Mouse (Mus musculus) liver, embryonic 14.5 days (tissue): ENCODE data around the gene Rimbp2. TPM values are rescaled to one million over a fixed set of nuclear protein-coding genes. Genes with fewer than 3 reads are reported as not detected.

Source experiments
- ATAC-seq: fragments of 200-750 bp; cut with Nextera tagmentation; 2 replicates; pipeline ENCODE4 v1.8.0; 2017; ENCODE audit warnings: moderate number of reproducible peaks, mild to moderate bottlenecking, moderate library complexity; ENCODE audit not compliant: insufficient read depth
- DNase-seq, 3 experiments: peaks; one replicate each; pipeline ENCODE4 v3.0.0-alpha.2; 2012 to 2013; ENCODE audit warnings: low read depth in 3 of 3, low spot score in 3 of 3
- H3K27ac ChIP-seq: fragments of 300-500 bp; sonication (generic); 2 replicates; pipeline ENCODE4 v1.5.1; 2014; ENCODE audit warnings: moderate library complexity, mild to moderate bottlenecking, control low read depth, inconsistent platforms
- H3K27me3 ChIP-seq: fragments of 300-500 bp; sonication (generic); 2 replicates; pipeline ENCODE4 v1.6.1; 2014; ENCODE audit warnings: mild to moderate bottlenecking, low read length, moderate library complexity; ENCODE audit not compliant: control insufficient read depth, insufficient read depth
- H3K36me3 ChIP-seq: fragments of 300-500 bp; sonication (generic); replicated peaks from 2 replicates; pipeline ENCODE4 v1.6.1; 2014; ENCODE audit warnings: low read depth; ENCODE audit not compliant: control insufficient read depth, insufficient read depth
- H3K4me1 ChIP-seq, 2 experiments: fragments of 200-500 bp in 1 of 2; fragments of 300-500 bp in 1 of 2; sonication (generic) in 1 of 2; replicated peaks; 2 replicates each; pipeline ENCODE4 v1.6.1; 2012 to 2014; ENCODE audit warnings: antibody characterized with exemption in 1 of 2, inconsistent platforms in 1 of 2, low read length in 1 of 2; ENCODE audit not compliant: control insufficient read depth in 2 of 2, insufficient read depth in 2 of 2
- H3K4me2 ChIP-seq: fragments of 300-500 bp; sonication (generic); 2 replicates; pipeline ENCODE4 v1.6.1; 2014; ENCODE audit warnings: low read depth, mild to moderate bottlenecking, control low read depth, moderate library complexity
- H3K4me3 ChIP-seq, 2 experiments: fragments of 200-500 bp in 1 of 2; fragments of 300-500 bp in 1 of 2; sonication (generic) in 1 of 2; 2 replicates each; pipeline ENCODE4 v1.5.1; 2012 to 2014; ENCODE audit warnings: low read depth in 2 of 2, low read length in 2 of 2, mild to moderate bottlenecking in 2 of 2, control low read depth in 1 of 2, inconsistent platforms in 1 of 2, moderate library complexity in 1 of 2; ENCODE audit not compliant: insufficient read depth in 1 of 2
- H3K9ac ChIP-seq: fragments of 300-500 bp; sonication (generic); replicated peaks from 2 replicates; pipeline ENCODE4 v1.6.1; 2014; ENCODE audit warnings: mild to moderate bottlenecking, control low read depth, moderate library complexity
- H3K9me3 ChIP-seq: fragments of 300-500 bp; sonication (generic); 2 replicates; pipeline ENCODE4 v1.6.1; 2016; ENCODE audit warnings: low read length, mixed read lengths; ENCODE audit not compliant: control insufficient read depth
- CTCF ChIP-seq: IDR thresholded peaks from 2 replicates; pipeline ENCODE4 v1.5.1; 2016; ENCODE audit warnings: antibody characterized with exemption, low read depth, control low read depth
- EP300 ChIP-seq: IDR thresholded peaks from 2 replicates; pipeline ENCODE4 v1.6.1; 2016; ENCODE audit warnings: antibody characterized with exemption, low read depth
- WGBS: fragments of 180-500 bp; shearing (Covaris S2); extraction: QIAGEN DNeasy Blood & Tissue Kit; methylation state at CpG from one replicate; pipeline ENCODE4 v1.1.7; 2014; ENCODE audit not compliant: insufficient replicate concordance; 5-methylcytosine and 5-hydroxymethylcytosine counted together
- polyA plus RNA-seq, 2 experiments: library from polyadenylated mRNA; depleted of rRNA in 1 of 2; stranded (reverse) in 1 of 2; unstranded in 1 of 2; fragments of >200 nt; fragmentation: Nextera tagmentation in 1 of 2; extraction: Ambion mirVana in 1 of 2; gene quantifications; 2 replicates each; pipeline versions ENCODE4 v1.2.1 to v1.2.3; 2012 to 2014

Gene Rimbp2
- polyA plus RNA-seq, 2 experiments = 0.01 TPM; not detected in 1

DNA sequence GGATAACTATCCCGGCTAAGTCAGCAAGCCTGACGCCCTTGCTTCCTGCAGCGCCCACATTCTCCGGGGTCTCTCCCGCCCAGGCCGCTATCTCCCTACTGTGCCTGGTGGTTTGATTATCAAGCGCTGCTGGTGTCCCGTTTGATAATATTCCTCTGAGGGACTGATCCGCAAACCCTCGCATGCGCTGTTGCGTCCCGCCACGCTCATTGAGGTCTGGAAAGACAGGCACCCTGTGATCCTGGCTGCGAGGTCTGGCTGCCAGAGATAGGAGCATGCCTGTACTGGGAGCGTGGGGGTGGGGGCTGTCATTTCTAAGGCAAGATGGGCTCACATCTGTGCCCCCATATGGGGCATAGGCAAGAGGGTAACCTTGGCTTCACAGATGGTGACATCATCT is 238.1 kb downstream of the Rimbp2 start:
- Histone ChIP-seq H3K4me1 (no peaks in the 10 kb centered on the region), H3K36me3 (no peaks in the 10 kb centered on the region), H3K27me3 (no peaks in the 10 kb centered on the region), H3K9me3 (no peaks in the 10 kb centered on the region), H3K4me3 (no peak overlapping the region), H3K9ac (no peak overlapping the region), H3K4me2 (no peak overlapping the region), H3K27ac (no peak overlapping the region)
- ATAC-seq (no peak), DNase-seq (no peak)
- no peak for TF ChIP-seq EP300
- TF ChIP-seq CTCF = no peak
- 54% methylated on average over 16 of the region's 16 CpGs for WGBS

- H3K4me2 ChIP-seq = no peak overlapping the region
- ATAC-seq (no peak), DNase-seq (no peak)
- no peak overlapping the region for H3K27ac ChIP-seq
- H3K4me1 ChIP-seq = no peaks in the 10 kb centered on the region
- no peak overlapping the region for H3K9ac ChIP-seq
- no peaks in the 10 kb centered on the region; the same call in 1 of the 2 replicates for H3K9me3 ChIP-seq
- 67% methylated on average over 6 of the region's 6 CpGs for WGBS
- TF ChIP-seq CTCF (peak; percentile 33), EP300 (no peak)
- H3K4me3 ChIP-seq = no peak overlapping the region
- H3K27me3 ChIP-seq = no peaks in the 10 kb centered on the region
- H3K36me3 ChIP-seq = no peaks in the 10 kb centered on the region
These were observed 241.4 kb downstream of the Rimbp2 start for GRCm38 (mm10) chr5:128711847-128712246.

DNA sequence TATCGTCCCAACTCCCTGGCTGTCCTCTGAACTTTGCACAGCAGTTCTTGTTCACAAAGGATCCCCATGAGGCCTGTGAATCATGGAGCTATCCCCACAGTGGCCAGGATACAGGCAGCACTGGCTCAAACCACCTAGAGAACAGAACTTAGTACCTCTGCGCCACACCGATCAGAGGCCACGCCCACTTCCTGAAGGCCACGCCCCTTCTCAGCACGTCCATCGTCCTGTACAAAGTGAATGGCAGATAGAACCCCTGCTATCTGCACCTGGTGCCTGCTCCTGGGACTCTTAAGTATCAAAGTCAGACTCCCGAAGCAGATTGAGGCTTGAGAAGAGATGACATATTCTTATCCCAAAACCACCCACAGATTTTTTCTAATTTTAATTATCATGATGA is 242.7 kb downstream of the Rimbp2 start:
- Histone ChIP-seq H3K4me1 (no peaks in the 10 kb centered on the region), H3K9ac (no peak overlapping the region), H3K27me3 (no peaks in the 10 kb centered on the region), H3K9me3 (no peaks in the 10 kb centered on the region; the same call in 1 of the 2 replicates), H3K4me3 (no peak overlapping the region), H3K27ac (no peak overlapping the region), H3K36me3 (no peaks in the 10 kb centered on the region), H3K4me2 (no peak overlapping the region)
- DNase-seq (no peak), ATAC-seq (no peak)
- 17% methylated on average over 8 of the region's 8 CpGs for WGBS
- no peak for TF ChIP-seq CTCF
- TF ChIP-seq EP300 = no peak

DNA sequence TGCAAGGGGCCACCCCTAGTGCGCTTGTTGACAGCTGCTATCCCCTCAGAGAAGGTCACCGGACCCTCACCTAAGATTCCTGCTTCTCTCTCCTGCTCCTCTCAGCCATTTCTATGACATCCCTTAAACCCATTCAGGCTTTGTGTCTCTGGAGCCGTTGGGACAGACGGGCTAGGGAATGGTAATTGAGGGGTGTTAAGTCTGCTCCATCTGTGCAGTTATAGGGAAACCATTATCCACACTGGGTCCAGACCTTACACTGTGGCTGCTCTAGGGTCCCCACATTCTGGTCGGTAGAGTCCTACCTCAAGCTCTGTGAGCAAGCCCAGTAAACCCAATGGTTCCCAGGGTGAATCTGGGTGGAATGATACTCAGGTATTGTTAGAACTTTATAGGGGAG is 244.4 kb downstream of the Rimbp2 start:
- DNase-seq (no peak), ATAC-seq (no peak)
- H3K4me3 ChIP-seq = no peak overlapping the region
- TF ChIP-seq EP300 = no peak
- no peak for TF ChIP-seq CTCF
- H3K36me3 ChIP-seq = no peaks in the 10 kb centered on the region
- no peak overlapping the region for H3K27ac ChIP-seq
- no peaks in the 10 kb centered on the region for H3K27me3 ChIP-seq
- H3K4me1 ChIP-seq = no peaks in the 10 kb centered on the region
- no peak overlapping the region for H3K9ac ChIP-seq
- WGBS = 62% methylated on average over 5 of the region's 5 CpGs
- no peak overlapping the region for H3K4me2 ChIP-seq
- no peaks in the 10 kb centered on the region; the same call in 1 of the 2 replicates for H3K9me3 ChIP-seq

Other genes starting within 250 kb of the Rimbp2 start
- 66.6 and 75.0 TPM in 2 replicates for gene Stx2, start 55.1 kb upstream of the Rimbp2 start, polyA plus RNA-seq (2012; rRNA removed)
- 68.1 and 74.2 TPM in 2 replicates for gene Stx2, start 55.1 kb upstream of the Rimbp2 start, polyA plus RNA-seq (2014; fragmentation: Nextera tagmentation; extraction: Ambion mirVana)
- gene Ran, start 66.6 kb upstream of the Rimbp2 start, polyA plus RNA-seq (2012; rRNA removed) = 221 and 273 TPM in 2 replicates
- gene Ran, start 66.6 kb upstream of the Rimbp2 start, polyA plus RNA-seq (2014; fragmentation: Nextera tagmentation; extraction: Ambion mirVana) = 461 and 495 TPM in 2 replicates
- 0.09 and 0.13 TPM in 2 replicates for gene Adgrd1, start 143.3 kb upstream of the Rimbp2 start, polyA plus RNA-seq (2012; rRNA removed)
- 0.09 and 0.14 TPM in 2 replicates for gene Adgrd1, start 143.3 kb upstream of the Rimbp2 start, polyA plus RNA-seq (2014; fragmentation: Nextera tagmentation; extraction: Ambion mirVana)